Mouse (Mus musculus): ENCODE results near the gene Vsig8. TPM values are rescaled to one million over a fixed set of nuclear protein-coding genes. Genes with fewer than 3 reads are reported as not detected.

The Vsig8 gene
- polyA plus RNA-seq, 1 experiment from 2014 or later, result 0.31 TPM

GRCm38 (mm10) chr1:172525971-172526370, 29.8 kb upstream of the Vsig8 start:
- peak overlapping the region; percentile 33; the same call in 1 of the 2 replicates for H3K27ac ChIP-seq (ENCODE audit: low read length)
- no peaks in the 10 kb centered on the region for H3K27me3 ChIP-seq (replicated peaks; ENCODE audit: control insufficient read depth, insufficient read depth, low read length)
- H3K36me3 ChIP-seq (ENCODE audit: control insufficient read depth, insufficient read depth, low read length), result no peaks in the 10 kb centered on the region
- no peaks in the 10 kb centered on the region for H3K9me3 ChIP-seq (ENCODE audit: control insufficient read depth, low read length)
- no peak overlapping the region for H3K9ac ChIP-seq (ENCODE audit: low read depth, low read length)
- no peak overlapping the region for H3K4me2 ChIP-seq (ENCODE audit: low read depth, low read length)
- H3K4me1 ChIP-seq (ENCODE audit: control insufficient read depth, insufficient read depth, low read length), result peaks cover 15% of the 10 kb centered on the region
- ATAC-seq, result no peak
- WGBS, result 66% methylated on average over 7 of the region's 7 CpGs
- H3K4me3 ChIP-seq (ENCODE audit: low read length), result no peak overlapping the region

- Histone ChIP-seq H3K27ac (ENCODE audit: low read length) (no peak overlapping the region), H3K4me2 (ENCODE audit: low read depth, low read length) (no peak overlapping the region), H3K4me3 (ENCODE audit: low read length) (no peak overlapping the region), H3K27me3 (replicated peaks; ENCODE audit: control insufficient read depth, insufficient read depth, low read length) (no peaks in the 10 kb centered on the region), H3K36me3 (ENCODE audit: control insufficient read depth, insufficient read depth, low read length) (no peaks in the 10 kb centered on the region), H3K4me1 (ENCODE audit: control insufficient read depth, insufficient read depth, low read length) (peaks cover 12% of the 10 kb centered on the region), H3K9ac (ENCODE audit: low read depth, low read length) (no peak overlapping the region), H3K9me3 (ENCODE audit: control insufficient read depth, low read length) (no peaks in the 10 kb centered on the region)
- WGBS, result 64% methylated on average over 23 of the region's 23 CpGs
- no peak for ATAC-seq
Observed at GRCm38 (mm10) chr1:172526380-172527081, 29.2 kb upstream of the Vsig8 start.

- 95% methylated on average over 10 of the region's 10 CpGs for WGBS
- Histone ChIP-seq H3K4me2 (ENCODE audit: low read depth, low read length) (no peak overlapping the region), H3K4me3 (ENCODE audit: low read length) (no peak overlapping the region), H3K9me3 (ENCODE audit: control insufficient read depth, low read length) (no peaks in the 10 kb centered on the region), H3K4me1 (ENCODE audit: control insufficient read depth, insufficient read depth, low read length) (peaks cover 12% of the 10 kb centered on the region), H3K36me3 (ENCODE audit: control insufficient read depth, insufficient read depth, low read length) (no peaks in the 10 kb centered on the region), H3K9ac (ENCODE audit: low read depth, low read length) (no peak overlapping the region), H3K27me3 (replicated peaks; ENCODE audit: control insufficient read depth, insufficient read depth, low read length) (no peaks in the 10 kb centered on the region), H3K27ac (ENCODE audit: low read length) (no peak overlapping the region)
- no peak for ATAC-seq
Observed at GRCm38 (mm10) chr1:172527431-172527830, 28.3 kb upstream of the Vsig8 start.

GRCm38 (mm10) chr1:172528701-172529100, 27.0 kb upstream of the Vsig8 start:
- no peak overlapping the region for H3K4me3 ChIP-seq (ENCODE audit: low read length)
- ATAC-seq, result peak; percentile 72
- H3K27me3 ChIP-seq (replicated peaks; ENCODE audit: control insufficient read depth, insufficient read depth, low read length), result no peaks in the 10 kb centered on the region
- WGBS, result 5% methylated on average over 7 of the region's 7 CpGs
- no peak overlapping the region for H3K4me2 ChIP-seq (ENCODE audit: low read depth, low read length)
- H3K27ac ChIP-seq (ENCODE audit: low read length), result no peak overlapping the region
- H3K4me1 ChIP-seq (ENCODE audit: control insufficient read depth, insufficient read depth, low read length), result peaks cover 17% of the 10 kb centered on the region
- H3K36me3 ChIP-seq (ENCODE audit: control insufficient read depth, insufficient read depth, low read length), result no peaks in the 10 kb centered on the region
- no peak overlapping the region for H3K9ac ChIP-seq (ENCODE audit: low read depth, low read length)
- H3K9me3 ChIP-seq (ENCODE audit: control insufficient read depth, low read length), result no peaks in the 10 kb centered on the region

- Histone ChIP-seq H3K27me3 (replicated peaks; ENCODE audit: control insufficient read depth, insufficient read depth, low read length) (no peaks in the 10 kb centered on the region), H3K9ac (ENCODE audit: low read depth, low read length) (no peak overlapping the region), H3K4me2 (ENCODE audit: low read depth, low read length) (no peak overlapping the region), H3K36me3 (ENCODE audit: control insufficient read depth, insufficient read depth, low read length) (no peaks in the 10 kb centered on the region), H3K4me3 (ENCODE audit: low read length) (no peak overlapping the region), H3K9me3 (ENCODE audit: control insufficient read depth, low read length) (no peaks in the 10 kb centered on the region), H3K27ac (ENCODE audit: low read length) (no peak overlapping the region), H3K4me1 (ENCODE audit: control insufficient read depth, insufficient read depth, low read length) (peaks cover 9% of the 10 kb centered on the region; the same call in 1 of the 2 replicates)
- 27% methylated on average over 8 of the region's 8 CpGs for WGBS
- ATAC-seq, result peak; percentile 22; the same call in 1 of the 2 replicates
Observed at GRCm38 (mm10) chr1:172530544-172531220, 25.1 kb upstream of the Vsig8 start.

- Histone ChIP-seq H3K27ac (ENCODE audit: low read length) (no peak overlapping the region), H3K36me3 (ENCODE audit: control insufficient read depth, insufficient read depth, low read length) (no peaks in the 10 kb centered on the region)
- WGBS, result 1% methylated on average over 13 of the region's 13 CpGs
Observed at GRCm38 (mm10) chr1:172532551-172532950, 23.2 kb upstream of the Vsig8 start.

GRCm38 (mm10) chr1:172535116-172535515, 20.6 kb upstream of the Vsig8 start:
- Histone ChIP-seq H3K9me3 (ENCODE audit: control insufficient read depth, low read length) (no peaks in the 10 kb centered on the region), H3K9ac (ENCODE audit: low read depth, low read length) (no peak overlapping the region), H3K4me3 (ENCODE audit: low read length) (no peak overlapping the region), H3K27ac (ENCODE audit: low read length) (no peak overlapping the region), H3K27me3 (replicated peaks; ENCODE audit: control insufficient read depth, insufficient read depth, low read length) (no peaks in the 10 kb centered on the region), H3K4me2 (ENCODE audit: low read depth, low read length) (no peak overlapping the region), H3K36me3 (ENCODE audit: control insufficient read depth, insufficient read depth, low read length) (no peaks in the 10 kb centered on the region), H3K4me1 (ENCODE audit: control insufficient read depth, insufficient read depth, low read length) (peaks cover 9% of the 10 kb centered on the region; the same call in 1 of the 2 replicates)
- no peak for ATAC-seq
- 84% methylated on average over 16 of the region's 16 CpGs for WGBS

More at GRCm38 (mm10) chr1:172532551-172532950, 23.2 kb upstream of the Vsig8 start:
- Histone ChIP-seq H3K4me1 (ENCODE audit: control insufficient read depth, insufficient read depth, low read length) (peaks cover 9% of the 10 kb centered on the region; the same call in 1 of the 2 replicates), H3K27me3 (replicated peaks; ENCODE audit: control insufficient read depth, insufficient read depth, low read length) (no peaks in the 10 kb centered on the region), H3K9me3 (ENCODE audit: control insufficient read depth, low read length) (no peaks in the 10 kb centered on the region), H3K9ac (ENCODE audit: low read depth, low read length) (no peak overlapping the region), H3K4me2 (ENCODE audit: low read depth, low read length) (peak overlapping the region; percentile 51), H3K4me3 (ENCODE audit: low read length) (peak overlapping the region; percentile 28; the same call in 1 of the 2 replicates)
- ATAC-seq, result peak; percentile 84

GRCm38 (mm10) chr1:172539827-172540226, 15.9 kb upstream of the Vsig8 start:
- Histone ChIP-seq H3K4me1 (ENCODE audit: control insufficient read depth, insufficient read depth, low read length) (no peaks in the 10 kb centered on the region), H3K4me2 (ENCODE audit: low read depth, low read length) (no peak overlapping the region), H3K36me3 (ENCODE audit: control insufficient read depth, insufficient read depth, low read length) (no peaks in the 10 kb centered on the region), H3K9me3 (ENCODE audit: control insufficient read depth, low read length) (no peaks in the 10 kb centered on the region), H3K27ac (ENCODE audit: low read length) (no peak overlapping the region), H3K4me3 (ENCODE audit: low read length) (no peak overlapping the region), H3K27me3 (replicated peaks; ENCODE audit: control insufficient read depth, insufficient read depth, low read length) (no peaks in the 10 kb centered on the region), H3K9ac (ENCODE audit: low read depth, low read length) (no peak overlapping the region)
- no peak; the same call in 1 of the 2 replicates for ATAC-seq
- WGBS, result 61% methylated on average over 6 of the region's 6 CpGs

GRCm38 (mm10) chr1:172540283-172540820, 15.4 kb upstream of the Vsig8 start:
- Histone ChIP-seq H3K4me3 (ENCODE audit: low read length) (no peak overlapping the region), H3K27me3 (replicated peaks; ENCODE audit: control insufficient read depth, insufficient read depth, low read length) (no peaks in the 10 kb centered on the region), H3K9me3 (ENCODE audit: control insufficient read depth, low read length) (no peaks in the 10 kb centered on the region), H3K27ac (ENCODE audit: low read length) (no peak overlapping the region), H3K9ac (ENCODE audit: low read depth, low read length) (no peak overlapping the region), H3K4me1 (ENCODE audit: control insufficient read depth, insufficient read depth, low read length) (no peaks in the 10 kb centered on the region), H3K36me3 (ENCODE audit: control insufficient read depth, insufficient read depth, low read length) (no peaks in the 10 kb centered on the region), H3K4me2 (ENCODE audit: low read depth, low read length) (no peak overlapping the region)
- no peak for ATAC-seq
- WGBS, result 63% methylated on average over 11 of the region's 11 CpGs

Data from intestine, embryonic 16.5 days (tissue).